Mouse (Mus musculus) liver, embryonic 15.5 days (tissue): ENCODE data around the gene Srgap2. TPM values are rescaled to one million over a fixed set of nuclear protein-coding genes. Genes with fewer than 3 reads are reported as not detected.

ENCODE experiments used
- ATAC-seq: fragments of 200-750 bp; cut with Nextera tagmentation; 2 replicates; pipeline ENCODE4 v1.8.0; 2017; ENCODE audit warnings: moderate number of reproducible peaks, mild to moderate bottlenecking, moderate library complexity; ENCODE audit not compliant: insufficient read depth
- H3K27ac ChIP-seq: fragments of 300-500 bp; sonication (generic); replicated peaks from 2 replicates; pipeline ENCODE4 v1.5.1; 2015; ENCODE audit warnings: mild to moderate bottlenecking, inconsistent platforms
- H3K27me3 ChIP-seq: fragments of 300-500 bp; sonication (generic); 2 replicates; pipeline ENCODE4 v1.6.1; 2015; ENCODE audit warnings: mild to moderate bottlenecking, inconsistent platforms
- H3K36me3 ChIP-seq: fragments of 300-500 bp; sonication (generic); replicated peaks from 2 replicates; pipeline ENCODE4 v1.6.1; 2015; ENCODE audit warnings: moderate library complexity, mild to moderate bottlenecking, inconsistent platforms
- H3K4me1 ChIP-seq: fragments of 300-500 bp; sonication (generic); replicated peaks from 2 replicates; pipeline ENCODE4 v1.6.1; 2015; ENCODE audit warnings: inconsistent platforms
- H3K4me2 ChIP-seq: fragments of 300-500 bp; sonication (generic); 2 replicates; pipeline ENCODE4 v1.6.1; 2015; ENCODE audit warnings: moderate library complexity, mild to moderate bottlenecking, inconsistent platforms
- H3K4me3 ChIP-seq: fragments of 300-500 bp; sonication (generic); replicated peaks from 2 replicates; pipeline ENCODE4 v1.5.1; 2015; ENCODE audit warnings: mild to moderate bottlenecking, inconsistent platforms
- H3K9ac ChIP-seq: fragments of 300-500 bp; sonication (generic); 2 replicates; pipeline ENCODE4 v1.6.1; 2015; ENCODE audit warnings: moderate library complexity, mild to moderate bottlenecking, inconsistent platforms
- H3K9me3 ChIP-seq: fragments of 300-500 bp; sonication (generic); replicated peaks from 2 replicates; pipeline ENCODE4 v1.6.1; 2016; ENCODE audit warnings: inconsistent platforms
- WGBS: fragments of 180-500 bp; shearing (Covaris S2); methylation state at CpG from one replicate; pipeline ENCODE4 v1.1.7; 2015; ENCODE audit warnings: mixed read lengths; ENCODE audit not compliant: insufficient replicate concordance; 5-methylcytosine and 5-hydroxymethylcytosine counted together
- polyA plus RNA-seq: library from polyadenylated mRNA; unstranded; fragments of >200 nt; fragmentation: Nextera tagmentation; extraction: Ambion mirVana; gene quantifications from 2 replicates; pipeline ENCODE4 v1.2.1, GENCODE M21; 2015

The Srgap2 gene
- polyA plus RNA-seq, 1 experiment from 2014 or later: 3.8 TPM

DNA sequence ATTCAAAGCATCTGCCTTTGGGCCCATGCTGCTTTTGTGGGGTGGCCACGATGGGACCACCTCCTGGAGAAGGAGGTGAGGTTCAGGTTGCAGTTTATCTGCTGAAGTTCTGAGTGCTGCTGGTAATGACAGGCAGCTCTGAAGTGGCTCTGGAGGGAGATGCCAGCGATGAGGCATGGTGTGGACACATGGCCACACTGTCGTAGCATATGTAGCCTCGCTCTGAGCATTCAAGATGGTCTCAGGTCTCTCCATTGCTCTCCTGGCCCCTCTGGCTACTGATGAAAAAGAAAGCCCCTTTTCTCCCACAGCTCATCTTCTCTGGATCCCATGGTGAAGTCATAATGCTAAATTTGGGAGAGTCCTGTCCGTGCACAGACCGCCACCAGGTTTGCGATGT, 230.4 kb downstream of the Srgap2 start:
- Histone ChIP-seq H3K9ac (no peak overlapping the region), H3K4me3 (no peak overlapping the region), H3K27me3 (no peaks in the 10 kb centered on the region), H3K36me3 (peaks cover 27% of the 10 kb centered on the region), H3K9me3 (no peaks in the 10 kb centered on the region), H3K4me2 (no peak overlapping the region), H3K4me1 (no peaks in the 10 kb centered on the region), H3K27ac (no peak overlapping the region)
- no peak for ATAC-seq
- WGBS: 85% methylated on average over 7 of the region's 7 CpGs

DNA sequence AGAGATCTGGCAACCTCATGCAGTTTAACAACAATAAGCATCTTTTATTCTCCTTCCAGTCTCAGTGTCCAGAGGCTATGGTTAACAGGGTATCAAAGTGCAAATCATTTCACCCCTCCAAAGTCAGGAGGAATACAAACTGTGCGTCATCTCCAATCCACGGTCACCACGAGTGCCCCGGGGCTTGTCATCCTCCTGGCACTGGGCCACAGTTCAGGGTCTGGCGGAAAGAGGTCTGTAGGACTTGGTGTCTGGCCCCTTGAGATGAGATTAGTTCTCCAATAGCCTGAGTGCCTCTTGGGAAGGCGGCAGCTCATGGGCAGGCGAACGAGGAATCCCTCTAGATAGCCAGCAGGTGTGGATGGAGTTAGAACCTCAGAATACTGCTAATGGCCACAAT, 232.0 kb downstream of the Srgap2 start:
- H3K4me3 ChIP-seq: no peak overlapping the region
- H3K4me2 ChIP-seq: no peak overlapping the region
- no peaks in the 10 kb centered on the region for H3K4me1 ChIP-seq
- H3K27me3 ChIP-seq: no peaks in the 10 kb centered on the region
- ATAC-seq: no peak
- WGBS: 77% methylated on average over 8 of the region's 8 CpGs
- no peaks in the 10 kb centered on the region for H3K9me3 ChIP-seq
- H3K27ac ChIP-seq: no peak overlapping the region
- no peak overlapping the region for H3K9ac ChIP-seq
- H3K36me3 ChIP-seq: peaks cover 27% of the 10 kb centered on the region

DNA sequence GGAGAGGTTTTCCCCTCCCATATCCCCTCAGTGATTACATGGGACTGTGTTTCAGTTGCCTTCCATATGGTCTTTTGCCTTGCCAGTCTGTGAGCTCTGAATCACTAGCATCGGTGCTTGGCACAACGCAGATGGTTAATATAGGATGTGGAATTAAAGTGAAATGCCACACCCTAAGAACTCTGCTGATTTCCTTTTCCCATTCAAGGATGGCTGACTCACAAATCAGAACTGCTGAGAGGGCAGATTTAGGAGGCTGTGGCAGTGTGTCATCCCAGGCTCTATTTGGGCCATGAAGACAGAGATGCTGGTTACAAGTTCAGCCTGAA, 233.3 kb downstream of the Srgap2 start:
- H3K27me3 ChIP-seq: no peaks in the 10 kb centered on the region
- ATAC-seq: no peak
- H3K27ac ChIP-seq: no peak overlapping the region
- peaks cover 34% of the 10 kb centered on the region for H3K36me3 ChIP-seq
- H3K9me3 ChIP-seq: no peaks in the 10 kb centered on the region
- H3K9ac ChIP-seq: no peak overlapping the region
- 72% methylated on average over 2 of the region's 2 CpGs for WGBS
- no peaks in the 10 kb centered on the region for H3K4me1 ChIP-seq
- no peak overlapping the region for H3K4me2 ChIP-seq
- no peak overlapping the region for H3K4me3 ChIP-seq

DNA sequence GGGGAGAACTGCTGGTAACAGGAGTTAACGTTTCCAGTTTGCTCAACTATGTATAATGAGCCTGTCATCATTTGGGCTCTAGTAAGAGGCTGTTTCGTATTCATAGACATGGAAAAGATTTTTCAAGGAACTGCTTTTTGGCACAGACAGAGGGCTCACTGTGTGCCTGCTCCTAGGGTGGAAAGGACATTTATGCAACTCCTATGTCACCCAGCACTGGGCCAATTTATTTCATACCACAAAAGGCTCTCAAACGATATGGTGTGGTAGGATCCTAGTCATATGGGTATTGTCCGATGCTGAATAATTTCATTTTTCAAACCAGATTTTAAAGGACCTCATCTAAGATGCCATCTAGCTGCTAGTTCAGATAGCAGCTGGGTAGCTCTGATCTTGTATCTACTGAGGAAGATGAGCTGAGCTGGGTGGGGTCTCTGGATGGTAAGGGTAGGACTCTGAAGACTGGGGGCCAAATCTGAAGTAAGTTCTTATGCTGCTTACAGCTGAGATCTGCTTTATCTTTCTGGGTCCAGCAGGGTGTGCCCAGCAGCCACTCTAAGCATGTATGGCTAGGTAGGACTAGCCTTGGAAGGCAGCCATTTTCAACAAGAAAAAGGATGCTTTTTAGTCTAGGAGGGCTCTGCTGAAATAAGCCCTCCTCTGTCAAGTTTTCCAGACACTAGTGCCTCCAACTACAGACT, 233.8 kb downstream of the Srgap2 start:
- no peak overlapping the region for H3K4me3 ChIP-seq
- peaks cover 35% of the 10 kb centered on the region for H3K36me3 ChIP-seq
- WGBS: 72% methylated on average over 4 of the region's 4 CpGs
- H3K4me2 ChIP-seq: no peak overlapping the region
- H3K9ac ChIP-seq: no peak overlapping the region
- no peaks in the 10 kb centered on the region for H3K4me1 ChIP-seq
- H3K9me3 ChIP-seq: no peaks in the 10 kb centered on the region
- ATAC-seq: no peak
- H3K27ac ChIP-seq: no peak overlapping the region
- H3K27me3 ChIP-seq: no peaks in the 10 kb centered on the region

DNA sequence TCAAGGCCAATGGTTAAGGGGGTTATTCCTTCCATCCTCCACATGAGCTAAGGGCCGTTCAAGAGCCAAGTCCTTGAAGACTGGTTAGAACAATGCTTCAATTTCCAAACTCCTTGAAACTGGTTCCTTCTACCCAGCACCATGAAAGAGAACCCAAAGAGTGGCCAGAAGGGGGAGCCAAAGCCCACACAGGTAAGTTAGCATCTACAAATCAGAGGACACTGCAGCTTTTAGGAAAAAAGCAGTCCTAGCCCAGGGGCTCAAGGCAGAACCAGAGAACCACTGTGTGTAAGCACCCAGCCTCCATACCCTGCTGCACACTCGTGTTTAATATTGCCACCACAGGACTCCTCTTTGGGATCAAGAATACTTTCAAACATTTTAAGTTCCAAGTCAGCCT, 236.5 kb downstream of the Srgap2 start:
- 22% methylated on average over 2 of the region's 2 CpGs for WGBS

DNA sequence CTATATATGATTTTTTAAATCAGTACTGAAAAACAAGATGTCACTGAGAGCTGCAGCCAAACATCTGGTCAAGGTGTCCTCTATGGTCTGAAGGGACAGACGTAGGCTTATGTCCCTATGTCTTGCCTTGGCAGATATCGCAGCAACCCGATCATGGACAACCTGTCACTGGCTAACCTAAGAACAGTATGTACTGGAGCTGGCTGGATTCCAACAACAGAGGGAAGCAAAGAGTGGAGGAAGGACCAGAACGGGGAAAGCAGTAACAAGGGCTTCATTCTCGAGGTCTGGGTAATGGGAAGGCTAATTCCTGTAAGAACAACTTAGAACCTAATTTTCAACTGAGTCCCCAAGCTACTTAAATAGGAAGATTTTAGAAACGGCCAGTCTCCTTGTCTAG, 238.2 kb downstream of the Srgap2 start:
- WGBS: 60% methylated on average over 6 of the region's 6 CpGs
- Histone ChIP-seq H3K9ac (no peak overlapping the region), H3K4me2 (no peak overlapping the region), H3K9me3 (no peaks in the 10 kb centered on the region), H3K36me3 (peaks cover 11% of the 10 kb centered on the region), H3K4me3 (no peak overlapping the region), H3K27ac (no peak overlapping the region), H3K27me3 (no peaks in the 10 kb centered on the region), H3K4me1 (no peaks in the 10 kb centered on the region)
- no peak for ATAC-seq

More for the DNA sequence above, 236.5 kb downstream of the Srgap2 start:
- no peak overlapping the region for H3K4me2 ChIP-seq
- no peak overlapping the region for H3K27ac ChIP-seq
- H3K4me3 ChIP-seq: no peak overlapping the region
- H3K9me3 ChIP-seq: no peaks in the 10 kb centered on the region
- no peak for ATAC-seq
- H3K27me3 ChIP-seq: no peaks in the 10 kb centered on the region
- peaks cover 14% of the 10 kb centered on the region for H3K36me3 ChIP-seq
- H3K4me1 ChIP-seq: no peaks in the 10 kb centered on the region
- no peak overlapping the region for H3K9ac ChIP-seq

DNA sequence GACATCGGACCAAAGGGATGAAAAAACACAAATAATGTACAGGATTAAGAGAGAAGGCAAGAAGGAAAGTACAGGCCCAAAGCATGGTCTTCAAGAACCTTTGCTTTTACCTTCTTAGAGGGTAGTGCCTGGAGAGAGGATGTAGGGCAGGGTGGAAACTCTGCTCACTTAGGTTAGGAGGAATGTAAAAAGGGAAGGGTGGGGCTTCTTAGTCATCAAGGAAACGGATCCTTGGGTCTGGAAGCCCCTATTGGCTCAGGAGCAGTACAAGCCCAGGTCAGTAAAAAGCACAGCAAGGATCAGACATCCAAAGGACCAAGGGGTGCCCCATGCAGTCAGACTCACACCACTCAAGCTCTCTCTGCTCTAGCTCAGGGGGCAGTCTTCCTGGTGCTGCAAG, 239.9 kb downstream of the Srgap2 start:
- 65% methylated on average over 2 of the region's 2 CpGs for WGBS
- H3K36me3 ChIP-seq: peaks cover 11% of the 10 kb centered on the region
- peak; percentile 25; the same call in 1 of the 2 replicates for ATAC-seq
- H3K4me2 ChIP-seq: no peak overlapping the region
- no peaks in the 10 kb centered on the region for H3K27me3 ChIP-seq
- no peak overlapping the region for H3K4me3 ChIP-seq
- H3K4me1 ChIP-seq: no peaks in the 10 kb centered on the region
- no peak overlapping the region for H3K27ac ChIP-seq
- no peaks in the 10 kb centered on the region for H3K9me3 ChIP-seq
- no peak overlapping the region for H3K9ac ChIP-seq

DNA sequence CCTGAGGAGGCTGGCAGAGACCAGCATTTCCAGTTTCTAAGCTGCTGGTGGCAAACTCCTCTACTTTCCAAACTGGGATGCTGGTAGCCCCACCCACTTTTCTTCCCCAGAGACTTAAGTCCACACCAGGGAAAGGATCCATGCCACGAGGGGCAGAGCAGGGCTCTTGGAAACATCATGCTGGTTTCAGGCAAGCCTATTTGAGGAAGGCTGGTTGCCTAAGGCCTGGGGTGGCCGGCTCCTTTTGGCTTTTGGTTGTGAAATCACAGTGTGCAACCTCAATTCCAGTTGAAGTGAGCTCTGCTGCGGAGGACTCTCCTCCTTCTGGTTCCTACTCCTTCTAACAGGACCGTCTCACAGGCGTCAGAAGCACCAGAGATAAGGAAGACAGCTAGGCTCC, 240.3 kb downstream of the Srgap2 start:
- WGBS: 33% methylated on average over 5 of the region's 5 CpGs
- Histone ChIP-seq H3K4me1 (peaks cover 4% of the 10 kb centered on the region), H3K27ac (no peak overlapping the region), H3K4me2 (no peak overlapping the region), H3K9ac (no peak overlapping the region), H3K27me3 (no peaks in the 10 kb centered on the region), H3K36me3 (peaks cover 11% of the 10 kb centered on the region), H3K4me3 (no peak overlapping the region), H3K9me3 (no peaks in the 10 kb centered on the region)
- no peak for ATAC-seq

DNA sequence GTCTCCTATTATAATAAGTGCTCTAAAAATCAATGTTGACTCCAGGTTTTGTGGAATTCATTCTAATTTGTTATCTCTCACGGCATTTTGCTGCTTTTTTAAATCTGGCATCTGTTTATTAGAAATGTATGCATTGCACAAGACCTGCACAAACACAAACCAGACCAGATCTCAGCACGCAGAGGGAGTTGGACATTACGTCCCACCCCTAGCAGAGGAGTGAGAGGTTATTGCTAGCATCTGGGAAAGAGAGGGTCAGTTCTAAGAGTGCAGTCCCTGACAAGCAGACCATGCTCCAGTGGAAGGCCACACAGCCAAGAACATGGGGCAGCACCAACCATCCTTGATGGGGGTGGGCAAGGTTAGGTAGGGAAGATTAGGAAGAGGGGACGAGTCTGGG, 242.5 kb downstream of the Srgap2 start:
- Histone ChIP-seq H3K4me3 (no peak overlapping the region), H3K9me3 (no peaks in the 10 kb centered on the region), H3K36me3 (peaks cover 11% of the 10 kb centered on the region), H3K9ac (no peak overlapping the region), H3K4me2 (no peak overlapping the region), H3K27ac (no peak overlapping the region), H3K27me3 (no peaks in the 10 kb centered on the region), H3K4me1 (peaks cover 13% of the 10 kb centered on the region)
- no peak for ATAC-seq
- WGBS: 57% methylated on average over 4 of the region's 4 CpGs

DNA sequence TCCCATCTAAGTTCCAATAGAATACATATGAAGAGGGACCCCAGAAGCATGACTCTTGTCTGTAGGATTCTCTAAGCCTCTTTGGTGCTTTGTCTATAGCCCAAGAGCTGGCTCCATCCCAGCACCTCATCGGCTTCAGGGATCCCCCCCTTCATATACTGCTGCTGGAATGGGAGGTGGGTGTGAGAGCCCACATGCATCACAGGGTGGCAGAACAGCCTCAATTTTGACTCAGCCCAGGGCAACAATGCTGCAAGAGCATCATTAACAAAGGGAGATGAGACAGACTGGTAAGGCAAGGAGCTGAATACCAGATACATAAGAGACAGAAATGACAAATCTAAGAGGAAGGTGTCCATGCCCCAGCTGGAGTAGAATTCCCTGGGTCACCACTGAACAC, 243.0 kb downstream of the Srgap2 start:
- no peak overlapping the region for H3K27ac ChIP-seq
- H3K27me3 ChIP-seq: no peaks in the 10 kb centered on the region
- peaks cover 7% of the 10 kb centered on the region for H3K36me3 ChIP-seq
- no peak overlapping the region for H3K4me3 ChIP-seq
- ATAC-seq: no peak
- H3K9ac ChIP-seq: no peak overlapping the region
- WGBS: 50% methylated on average over 1 of the region's 1 CpGs
- H3K4me1 ChIP-seq: peaks cover 18% of the 10 kb centered on the region
- H3K9me3 ChIP-seq: no peaks in the 10 kb centered on the region
- no peak overlapping the region for H3K4me2 ChIP-seq

DNA sequence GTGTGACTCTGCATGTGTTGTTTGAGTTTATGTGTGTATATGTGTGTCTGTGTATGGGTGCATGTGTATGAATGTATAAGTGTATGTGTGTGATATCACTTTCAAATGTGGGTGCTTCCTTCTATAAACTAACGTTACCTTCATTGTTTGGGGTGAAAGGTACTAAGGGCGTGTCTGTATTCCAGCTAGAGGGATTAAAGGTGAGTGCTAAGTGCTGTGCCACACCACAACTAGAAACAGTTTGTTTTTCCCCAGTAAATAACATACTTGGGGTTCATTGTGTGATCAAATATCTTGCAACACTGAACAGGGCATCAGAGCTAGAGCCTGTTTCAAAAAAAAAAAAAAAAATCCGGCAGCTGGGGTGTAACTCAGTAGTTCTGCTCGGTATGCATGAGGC, 245.4 kb downstream of the Srgap2 start:
- H3K36me3 ChIP-seq: no peaks in the 10 kb centered on the region
- no peak overlapping the region for H3K9ac ChIP-seq
- no peaks in the 10 kb centered on the region for H3K9me3 ChIP-seq
- no peak overlapping the region for H3K27ac ChIP-seq
- peaks cover 30% of the 10 kb centered on the region for H3K4me1 ChIP-seq
- no peaks in the 10 kb centered on the region for H3K27me3 ChIP-seq
- H3K4me3 ChIP-seq: no peak overlapping the region
- WGBS: 56% methylated on average over 4 of the region's 4 CpGs
- no peak for ATAC-seq
- H3K4me2 ChIP-seq: no peak overlapping the region

DNA sequence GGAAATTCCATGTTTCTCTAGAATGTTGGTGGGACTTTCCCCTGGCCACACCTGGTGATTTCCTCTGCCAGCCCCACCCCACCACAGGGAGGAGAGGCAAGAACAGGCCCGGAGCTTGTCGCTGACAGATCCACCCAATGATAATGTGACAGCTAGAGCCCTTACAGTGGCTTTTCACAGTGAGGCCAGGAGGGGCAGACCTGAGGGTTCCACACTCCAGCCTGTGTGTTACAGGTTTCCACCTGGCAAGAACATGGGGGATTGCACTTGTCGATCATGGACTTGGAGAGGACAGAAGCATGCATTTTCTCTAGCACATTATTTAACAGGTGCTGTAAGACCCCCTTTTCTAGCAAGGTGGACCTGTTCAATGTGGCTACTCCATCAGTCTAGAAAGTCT, 246.9 kb downstream of the Srgap2 start:
- peaks cover 30% of the 10 kb centered on the region for H3K4me1 ChIP-seq
- 31% methylated on average over 3 of the region's 3 CpGs for WGBS
- no peaks in the 10 kb centered on the region for H3K27me3 ChIP-seq
- no peak overlapping the region for H3K27ac ChIP-seq
- no peak overlapping the region for H3K4me3 ChIP-seq
- H3K9me3 ChIP-seq: no peaks in the 10 kb centered on the region
- no peak for ATAC-seq
- no peak overlapping the region for H3K9ac ChIP-seq
- H3K4me2 ChIP-seq: no peak overlapping the region
- no peaks in the 10 kb centered on the region for H3K36me3 ChIP-seq
